Mouse (Mus musculus): Measurements from ENCODE around the gene Syce1. TPM values are rescaled to one million over a fixed set of nuclear protein-coding genes. Genes with fewer than 3 reads are reported as not detected.

Syce1 gene
- not detected for total RNA-seq (2021)
- long read RNA-seq, experiment 1: 0 reads
- long read RNA-seq, experiment 2, partial matches to known transcripts: 0 of 1 reads
- long read RNA-seq, experiment 2, other reads (novel, unspliced or antisense): 1 of 1 reads

DNA sequence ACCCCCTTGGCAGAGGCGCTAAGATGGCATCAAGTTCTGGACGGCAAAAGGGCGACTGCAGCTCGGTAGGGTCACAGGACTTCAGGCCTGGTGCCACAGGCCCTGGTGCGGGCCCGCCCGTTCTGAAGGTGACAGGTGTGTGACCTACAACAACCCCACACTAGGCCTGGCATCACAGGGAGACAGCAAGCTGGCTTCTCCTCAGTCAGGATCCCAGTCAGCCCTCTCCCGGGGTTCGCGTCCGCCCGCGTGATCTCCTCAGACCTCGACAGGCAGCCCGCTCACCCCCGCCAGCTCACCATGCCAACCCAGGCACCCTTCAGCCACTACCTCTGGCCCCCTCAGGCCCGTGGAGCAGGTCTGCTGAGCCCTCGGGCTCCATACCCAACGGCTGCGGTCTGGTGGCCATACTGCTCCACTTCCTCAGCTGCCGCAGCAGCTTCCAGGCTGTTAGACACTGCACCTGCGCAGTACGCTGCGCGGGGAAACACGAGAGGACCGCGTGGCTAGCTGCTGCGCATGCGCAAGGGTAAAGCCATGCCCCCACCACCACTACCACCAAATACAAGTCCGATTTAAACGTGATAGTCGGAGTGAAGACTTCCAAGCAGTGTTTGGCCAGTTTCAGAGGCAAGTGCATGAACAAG, at the start of gene Syce1:
Gene Syce1, minus strand, starts transcription at position 447 of the 647 bp plus-strand sequence.
- DNase-seq: no peak

GRCm38 (mm10) chr7:140836243-140837115, 48.8 kb upstream of the Syce1 start:
- no peak for DNase-seq

DNA sequence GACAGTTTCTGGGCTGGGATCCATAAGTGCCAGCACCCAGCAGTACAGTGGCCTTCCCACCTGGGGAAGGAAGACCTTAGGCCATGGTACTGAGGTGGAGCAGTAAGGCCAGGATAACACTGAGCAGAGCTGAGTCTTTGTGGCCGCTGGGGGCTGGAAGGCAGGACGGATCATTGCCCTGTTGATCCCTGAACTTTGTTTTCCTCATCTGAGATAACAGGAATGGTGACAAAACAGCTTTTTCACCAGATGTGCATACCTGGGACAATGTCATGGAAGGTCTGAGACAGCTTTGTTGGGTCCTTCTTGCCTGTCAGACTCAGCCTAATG, 48.1 kb upstream of the Syce1 start:
- DNase-seq: no peak

GRCm38 (mm10) chr7:140834968-140835757, 47.5 kb upstream of the Syce1 start, which contains the start of gene Urah:
Gene Urah (plus strand): TSS chr7:140835018.
- no peak for DNase-seq

DNA sequence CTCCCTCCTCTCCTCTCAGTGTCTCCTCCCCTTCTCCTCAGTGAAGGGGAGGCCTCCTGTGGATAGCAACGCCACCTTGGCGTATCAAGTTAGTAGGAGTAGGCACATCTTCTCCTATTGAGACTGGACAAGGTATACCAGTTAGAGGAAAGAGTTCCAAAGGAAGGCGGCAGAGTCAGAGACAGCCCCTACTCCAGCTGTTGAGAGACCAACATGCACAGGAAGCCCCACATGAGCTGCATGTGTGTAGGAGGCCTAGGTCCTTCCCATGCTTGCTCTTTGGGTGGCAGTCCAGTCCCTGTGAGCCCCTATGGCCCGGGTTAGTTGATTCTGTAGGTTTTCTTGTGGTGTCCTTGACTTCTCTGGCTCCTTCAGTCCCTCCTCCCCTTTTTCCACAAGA, 45.7 kb upstream of the Syce1 start:
- no peak for DNase-seq

DNA sequence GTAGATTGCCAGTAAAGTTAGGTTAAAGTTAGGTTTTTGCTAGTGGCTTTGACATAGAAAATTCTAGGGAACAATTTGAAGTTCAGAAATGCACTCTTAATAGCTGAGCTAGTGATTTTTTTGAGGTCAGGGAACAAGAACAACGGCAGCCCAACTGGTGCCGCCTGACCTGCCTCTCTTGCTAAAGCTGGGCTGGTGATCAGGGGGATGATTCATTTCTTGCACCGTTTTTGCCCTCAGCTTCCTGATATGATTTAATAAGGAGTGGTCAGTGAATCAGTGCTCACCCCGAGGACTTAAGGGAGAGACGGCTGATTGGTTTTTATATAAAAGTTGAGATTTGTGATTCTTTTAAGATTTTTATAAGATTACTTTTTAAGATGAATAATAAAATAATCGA, 43.8 kb upstream of the Syce1 start:
- no peak for DNase-seq

DNA sequence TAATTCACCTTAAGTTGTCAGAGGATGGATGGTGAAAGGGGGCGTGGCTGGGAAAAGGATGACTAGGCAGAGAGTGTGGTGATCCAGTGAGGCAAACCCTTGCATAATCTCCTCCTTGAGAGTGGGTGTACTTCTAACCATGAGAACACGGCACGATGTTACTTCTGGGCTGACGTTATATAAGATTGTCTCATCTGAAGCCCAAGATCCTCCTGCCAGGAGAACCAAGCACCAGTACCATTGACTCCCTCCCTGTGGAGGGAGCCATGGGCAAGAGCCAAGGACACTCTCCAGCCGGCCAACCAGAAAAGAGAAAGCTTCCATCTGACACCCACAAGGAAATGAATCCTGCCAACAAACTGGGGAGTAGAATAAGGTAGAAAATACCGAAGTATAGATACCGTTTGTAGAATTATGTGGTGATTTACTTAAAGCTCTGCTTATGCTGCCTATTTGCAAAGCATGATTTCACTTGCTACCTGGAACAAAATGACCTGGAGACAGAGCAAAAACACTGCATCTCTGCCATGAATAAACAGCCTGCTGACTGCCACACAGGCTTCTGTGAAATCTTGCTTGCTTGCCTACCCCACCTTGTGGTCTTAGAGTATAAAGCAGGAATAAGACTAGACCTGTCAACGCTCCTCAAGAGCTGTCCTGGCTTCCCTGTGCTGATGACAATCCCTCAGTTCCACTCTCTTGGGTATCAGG, 40.7 kb upstream of the Syce1 start:
- DNase-seq: peak in 1 of 2 experiments; percentile 29

GRCm38 (mm10) chr7:140822731-140823130, 35.1 kb upstream of the Syce1 start:
- no peak for DNase-seq

DNA sequence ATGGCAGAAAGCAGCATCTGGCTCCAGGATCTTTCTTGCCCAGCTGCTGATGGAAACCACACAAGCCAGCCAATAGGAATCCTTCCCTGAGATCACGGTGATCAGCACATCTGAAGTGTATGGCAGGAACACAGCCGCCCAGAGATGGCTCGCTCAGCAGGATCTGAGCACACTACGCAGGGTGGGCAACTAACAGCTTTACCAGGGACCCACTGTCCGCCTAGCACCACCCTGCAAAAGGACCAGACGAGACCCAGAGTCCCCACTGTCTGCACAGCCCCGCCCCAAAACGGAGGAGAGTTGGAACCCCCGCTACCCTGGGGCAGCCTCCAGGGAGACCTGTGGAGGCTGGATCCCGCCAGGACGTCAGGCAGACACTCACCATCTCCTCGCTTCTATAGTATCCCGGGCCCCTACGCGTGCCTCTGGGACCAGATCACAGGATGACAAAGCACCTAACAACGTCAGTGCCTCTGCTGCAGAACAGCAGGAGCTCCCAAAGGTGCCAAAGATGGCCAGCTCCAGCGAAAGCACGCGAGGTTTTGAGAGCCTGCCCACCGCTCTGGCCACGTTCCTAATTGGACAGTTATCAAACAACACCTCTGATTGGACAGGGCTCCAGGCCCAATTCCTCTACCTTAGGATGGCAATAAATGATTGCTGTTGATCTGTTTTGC, 34.1 kb upstream of the Syce1 start, which contains the start of gene Zfp941:
Gene Zfp941, minus strand, starts transcription at position 526 of the 677 bp plus-strand sequence.
- DNase-seq: peak; percentile 12 to 24

DNA sequence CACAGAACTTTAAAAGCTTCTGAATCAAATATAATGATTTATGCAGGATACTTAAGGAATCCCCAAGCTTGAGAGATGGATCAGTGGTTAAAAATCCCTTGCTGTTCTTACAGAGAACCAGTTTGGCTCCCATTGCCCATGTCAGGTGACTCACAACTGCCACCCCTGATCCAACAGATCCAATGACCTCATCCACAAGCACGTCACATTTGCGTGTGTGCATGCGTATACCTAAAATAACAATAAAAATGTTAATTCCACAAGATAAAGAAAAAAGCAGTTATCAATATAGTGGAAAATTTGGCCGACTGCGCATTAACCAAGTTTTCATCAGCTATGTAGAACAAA, 33.6 kb upstream of the Syce1 start:
- no peak for DNase-seq

DNA sequence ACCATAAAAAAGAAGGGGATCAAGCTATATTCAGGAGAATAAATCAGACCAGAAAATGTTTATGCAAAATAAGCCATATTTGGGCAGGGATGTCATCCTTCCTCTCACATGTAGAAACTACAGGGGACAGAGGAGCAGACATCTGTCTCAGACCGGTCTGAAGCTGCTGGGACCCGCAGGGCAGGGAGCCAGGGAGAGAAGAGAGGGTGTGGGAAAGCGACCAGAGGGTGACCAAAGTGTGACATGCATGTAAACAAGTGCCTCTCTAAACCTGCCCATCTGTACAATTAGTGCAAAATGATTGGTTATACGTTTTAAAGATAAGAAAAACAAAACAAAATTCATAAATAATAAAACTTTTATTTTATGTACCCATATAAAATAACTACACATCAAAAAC, 32.5 kb upstream of the Syce1 start:
- no peak for DNase-seq

GRCm38 (mm10) chr7:140812850-140813249, 25.2 kb upstream of the Syce1 start:
- no peak for DNase-seq

- no peak for DNase-seq
Observed at GRCm38 (mm10) chr7:140811714-140812113, 24.1 kb upstream of the Syce1 start.

DNA sequence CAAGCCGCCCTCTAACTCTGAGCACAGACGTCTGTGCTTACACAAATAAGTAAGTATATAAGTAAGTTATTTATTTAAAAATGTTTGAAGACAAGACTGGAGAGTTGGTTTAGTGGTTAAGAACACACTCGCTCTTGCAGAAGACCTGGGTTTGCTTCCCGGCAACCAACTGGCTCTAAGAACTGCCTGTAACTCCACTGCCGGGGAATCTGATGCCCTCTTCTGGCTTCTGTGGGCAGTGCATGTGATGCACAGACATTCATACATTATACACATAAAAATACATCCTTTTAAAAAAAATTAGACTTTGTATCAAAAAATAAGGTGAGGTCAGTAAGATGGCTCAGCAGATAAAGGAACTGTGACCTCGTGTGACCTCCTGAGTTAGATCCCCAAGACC, 22.8 kb upstream of the Syce1 start:
- DNase-seq: no peak

- DNase-seq: peak; percentile 24 to 30
Observed at GRCm38 (mm10) chr7:140805704-140806103, 18.1 kb upstream of the Syce1 start.

DNA sequence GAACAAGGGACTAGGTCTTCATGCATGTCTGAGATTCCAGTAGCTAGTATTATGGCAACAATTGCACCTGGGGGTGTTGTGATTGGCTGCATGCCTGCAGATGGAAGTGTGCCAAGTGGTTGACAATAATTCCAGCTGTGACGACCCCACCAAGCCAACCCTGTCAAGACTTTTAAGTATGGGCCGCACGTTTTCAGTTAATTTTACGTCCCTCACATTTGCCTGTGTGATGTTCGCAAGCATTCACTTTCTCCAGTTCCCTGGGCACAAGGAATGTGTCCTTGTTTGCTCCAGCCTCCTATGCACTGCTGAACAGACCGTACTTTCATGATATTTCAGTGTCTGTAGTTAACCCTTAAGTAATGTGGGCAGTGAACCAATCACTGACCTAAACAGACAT, 15.0 kb upstream of the Syce1 start:
- DNase-seq: no peak

- no peak for DNase-seq
Observed at GRCm38 (mm10) chr7:140798212-140798611, 10.6 kb upstream of the Syce1 start.

GRCm38 (mm10) chr7:140797619-140798018, 10.0 kb upstream of the Syce1 start:
- no peak for DNase-seq

- no peak for DNase-seq
Observed at GRCm38 (mm10) chr7:140793541-140793940, 5.9 kb upstream of the Syce1 start.

DNA sequence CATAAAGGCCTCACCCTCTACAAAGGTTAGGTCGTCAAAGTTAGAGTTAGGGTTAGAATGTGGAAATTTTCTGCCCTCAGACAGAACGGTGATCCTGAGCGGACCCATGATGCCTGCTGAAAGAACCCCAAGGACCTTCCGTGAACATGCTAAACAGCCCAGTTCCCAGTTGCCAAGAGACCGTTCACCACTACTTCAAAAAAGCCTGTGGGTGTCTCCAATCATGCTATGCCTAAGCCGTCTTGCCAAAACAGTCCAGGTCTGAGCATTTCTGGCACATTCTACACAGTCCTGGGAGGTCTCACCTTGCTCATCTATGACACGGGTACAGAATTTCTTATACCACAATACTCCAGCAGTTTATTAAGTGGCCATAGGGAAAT, 392 bp upstream of the Syce1 start:
- DNase-seq: no peak

DNA sequence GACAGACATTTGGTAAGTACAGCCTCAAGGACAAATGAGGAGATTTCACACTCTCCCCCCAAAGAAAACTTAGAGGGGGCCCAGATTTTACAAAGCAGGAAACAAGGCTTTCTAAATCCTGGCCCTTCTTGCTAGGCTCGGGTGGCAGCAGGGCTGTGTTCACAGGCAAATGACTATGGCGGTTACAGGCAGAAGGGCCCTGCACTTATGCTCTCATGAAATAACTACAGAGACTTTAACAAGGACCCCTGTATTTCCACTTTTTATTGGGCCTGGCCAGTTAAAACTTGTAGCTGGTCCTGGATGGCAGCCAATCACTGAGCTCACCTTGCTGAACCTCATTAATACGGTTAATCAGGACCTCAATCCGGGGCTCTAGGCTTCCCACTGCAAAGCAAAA, 7.1 kb downstream of the Syce1 start:
- DNase-seq: no peak

Measured in heart, adult 18-20 months (tissue).